Mouse (Mus musculus): ENCODE measurements around the gene Ffar3.

The Ffar3 gene

GRCm38 (mm10) chr7:30856078-30856477, at the start of gene Ffar3:
Ffar3 (minus strand) TSS chr7:30856178.
- in situ Hi-C loops (cut with MboI; ENCODE audit: low pct_unique_long_range_greater_than_20kb in 1 of 2, low sequenced_read_pairs in 2 of 2, unreplicated experiment in 1 of 2), result no loop called here

GRCm38 (mm10) chr7:30904042-30904441, 48.1 kb upstream of the Ffar3 start:
- in situ Hi-C loops (cut with MboI; ENCODE audit: low pct_unique_long_range_greater_than_20kb in 1 of 2, low sequenced_read_pairs in 2 of 2, unreplicated experiment in 1 of 2), result no loop called here

GRCm38 (mm10) chr7:30895217-30895616, 39.2 kb upstream of the Ffar3 start:
- in situ Hi-C loops (cut with MboI; ENCODE audit: low pct_unique_long_range_greater_than_20kb in 1 of 2, low sequenced_read_pairs in 2 of 2, unreplicated experiment in 1 of 2), result no loop called here

- in situ Hi-C loops (cut with MboI; ENCODE audit: low pct_unique_long_range_greater_than_20kb in 1 of 2, low sequenced_read_pairs in 2 of 2, unreplicated experiment in 1 of 2), result no loop called here
Measured at GRCm38 (mm10) chr7:30892515-30892914, 36.5 kb upstream of the Ffar3 start.

GRCm38 (mm10) chr7:30891746-30892145, 35.8 kb upstream of the Ffar3 start:
- in situ Hi-C loops (cut with MboI; ENCODE audit: low pct_unique_long_range_greater_than_20kb in 1 of 2, low sequenced_read_pairs in 2 of 2, unreplicated experiment in 1 of 2), result no loop called here

GRCm38 (mm10) chr7:30890681-30891080, 34.7 kb upstream of the Ffar3 start:
- in situ Hi-C loops (cut with MboI; ENCODE audit: low pct_unique_long_range_greater_than_20kb in 1 of 2, low sequenced_read_pairs in 2 of 2, unreplicated experiment in 1 of 2), result no loop called here

GRCm38 (mm10) chr7:30888786-30889185, 32.8 kb upstream of the Ffar3 start:
- in situ Hi-C loops (cut with MboI; ENCODE audit: low pct_unique_long_range_greater_than_20kb in 1 of 2, low sequenced_read_pairs in 2 of 2, unreplicated experiment in 1 of 2), result no loop called here

GRCm38 (mm10) chr7:30887568-30888188, 31.7 kb upstream of the Ffar3 start:
- in situ Hi-C loops (cut with MboI; ENCODE audit: low pct_unique_long_range_greater_than_20kb in 1 of 2, low sequenced_read_pairs in 2 of 2, unreplicated experiment in 1 of 2), result no loop called here

GRCm38 (mm10) chr7:30886852-30887251, 30.9 kb upstream of the Ffar3 start:
- in situ Hi-C loops (cut with MboI; ENCODE audit: low pct_unique_long_range_greater_than_20kb in 1 of 2, low sequenced_read_pairs in 2 of 2, unreplicated experiment in 1 of 2), result no loop called here

GRCm38 (mm10) chr7:30884047-30884446, 28.1 kb upstream of the Ffar3 start:
- in situ Hi-C loops (cut with MboI; ENCODE audit: low pct_unique_long_range_greater_than_20kb in 1 of 2, low sequenced_read_pairs in 2 of 2, unreplicated experiment in 1 of 2), result no loop called here

- in situ Hi-C loops (cut with MboI; ENCODE audit: low pct_unique_long_range_greater_than_20kb in 1 of 2, low sequenced_read_pairs in 2 of 2, unreplicated experiment in 1 of 2), result no loop called here
Measured at GRCm38 (mm10) chr7:30881367-30881766, 25.4 kb upstream of the Ffar3 start.

- in situ Hi-C loops (cut with MboI; ENCODE audit: low pct_unique_long_range_greater_than_20kb in 1 of 2, low sequenced_read_pairs in 2 of 2, unreplicated experiment in 1 of 2), result no loop called here
Measured at GRCm38 (mm10) chr7:30880176-30880575, 24.2 kb upstream of the Ffar3 start, which contains the start of gene Cd22. Cd22 (minus strand) TSS chr7:30880342.

GRCm38 (mm10) chr7:30878950-30879349, 23.0 kb upstream of the Ffar3 start:
- in situ Hi-C loops (cut with MboI; ENCODE audit: low pct_unique_long_range_greater_than_20kb in 1 of 2, low sequenced_read_pairs in 2 of 2, unreplicated experiment in 1 of 2), result no loop called here

GRCm38 (mm10) chr7:30873083-30873482, 17.1 kb upstream of the Ffar3 start:
- in situ Hi-C loops (cut with MboI; ENCODE audit: low pct_unique_long_range_greater_than_20kb in 1 of 2, low sequenced_read_pairs in 2 of 2, unreplicated experiment in 1 of 2), result loop anchor here in 1 of 2 experiments (5.0 kb wide), 1 partner anchor 99 kb away; the partner anchor contains the start of genes Fam187b and Lsr

- in situ Hi-C loops (cut with MboI; ENCODE audit: low pct_unique_long_range_greater_than_20kb in 1 of 2, low sequenced_read_pairs in 2 of 2, unreplicated experiment in 1 of 2), result loop anchor here in 1 of 2 experiments (5.0 kb wide), 1 partner anchor 46 kb away; no protein-coding TSS in a partner anchor
Measured at GRCm38 (mm10) chr7:30863386-30863785, 7.4 kb upstream of the Ffar3 start.

- in situ Hi-C loops (cut with MboI; ENCODE audit: low pct_unique_long_range_greater_than_20kb in 1 of 2, low sequenced_read_pairs in 2 of 2, unreplicated experiment in 1 of 2), result loop anchor here in 1 of 2 experiments (5.0 kb wide), 1 partner anchor 44 kb away; no protein-coding TSS in a partner anchor
Measured at GRCm38 (mm10) chr7:30861464-30861863, 5.5 kb upstream of the Ffar3 start, which contains the start of gene Ffar1. Ffar1 (minus strand) TSS chr7:30861564.

- in situ Hi-C loops (cut with MboI; ENCODE audit: low pct_unique_long_range_greater_than_20kb in 1 of 2, low sequenced_read_pairs in 2 of 2, unreplicated experiment in 1 of 2), result loop anchor here in 1 of 2 experiments (5.0 kb wide), 1 partner anchor 43 kb away; no protein-coding TSS in a partner anchor
Measured at GRCm38 (mm10) chr7:30859635-30860402, 3.8 kb upstream of the Ffar3 start.

GRCm38 (mm10) chr7:30859290-30859634, 3.3 kb upstream of the Ffar3 start:
- in situ Hi-C loops (cut with MboI; ENCODE audit: low pct_unique_long_range_greater_than_20kb in 1 of 2, low sequenced_read_pairs in 2 of 2, unreplicated experiment in 1 of 2), result no loop called here

- in situ Hi-C loops (cut with MboI; ENCODE audit: low pct_unique_long_range_greater_than_20kb in 1 of 2, low sequenced_read_pairs in 2 of 2, unreplicated experiment in 1 of 2), result no loop called here
Measured at GRCm38 (mm10) chr7:30857746-30858145, 1.8 kb upstream of the Ffar3 start.

GRCm38 (mm10) chr7:30851421-30851820, 4.6 kb downstream of the Ffar3 start:
- in situ Hi-C loops (cut with MboI; ENCODE audit: low pct_unique_long_range_greater_than_20kb in 1 of 2, low sequenced_read_pairs in 2 of 2, unreplicated experiment in 1 of 2), result no loop called here

Measured in mouse embryonic stem cell (cell line).